Mouse (Mus musculus): Measurements from ENCODE around the gene Rpl38. TPM values are rescaled to one million over a fixed set of nuclear protein-coding genes. Genes with fewer than 3 reads are reported as not detected.

The Rpl38 gene
- polyA plus RNA-seq (2012; rRNA removed) = 2,098 and 2,193 TPM in 2 replicates

DNA sequence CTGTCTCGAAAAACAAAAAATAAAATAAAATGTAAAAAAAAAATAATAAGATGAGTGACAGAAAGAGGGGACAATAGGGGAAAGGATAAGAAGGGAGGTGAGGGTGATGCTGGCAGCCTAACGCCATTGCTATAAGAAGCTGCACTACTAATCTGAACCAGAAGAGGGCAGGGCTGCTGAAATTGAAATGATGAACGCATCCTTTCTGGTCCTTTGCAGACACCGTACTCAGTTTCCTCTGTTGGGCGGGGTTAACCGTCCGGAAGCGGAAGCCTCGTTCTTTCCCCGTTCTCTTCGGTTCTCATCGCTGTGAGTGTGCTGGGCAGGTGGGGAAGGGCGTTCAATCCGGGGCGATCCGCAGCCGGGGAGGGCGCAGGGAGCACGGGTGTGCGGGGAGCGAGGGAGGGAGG is at the start of gene Rpl38:
Gene Rpl38 (plus strand): TSS at position 224 of the 410 bp plus-strand sequence.

DNA sequence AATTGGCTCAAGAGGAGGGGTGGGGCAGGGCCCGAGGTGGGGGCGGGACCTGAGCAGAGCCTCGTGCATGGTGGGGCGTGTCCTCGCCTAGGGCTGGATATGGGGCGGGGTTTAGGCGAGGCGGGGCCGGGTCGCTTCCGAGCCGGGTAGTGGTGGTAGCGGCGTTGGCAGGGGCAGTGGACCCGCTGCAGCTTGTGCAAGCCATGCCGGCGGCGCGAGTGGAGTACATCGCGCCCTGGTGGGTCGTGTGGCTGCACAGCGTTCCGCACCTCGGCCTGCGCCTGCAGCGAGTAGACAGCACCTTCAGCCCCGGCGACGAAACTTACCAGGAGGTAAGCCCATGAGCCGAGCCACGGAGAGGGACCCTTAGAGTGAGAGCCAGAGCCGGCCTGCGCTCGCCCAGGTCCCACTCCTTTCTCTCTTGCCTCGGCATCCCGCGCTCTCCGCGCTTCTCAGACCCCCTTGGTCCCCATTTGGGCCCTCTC is 7.1 kb downstream of the Rpl38 start, which contains the start of gene Ttyh2:
Gene Ttyh2 (plus strand): TSS at position 91 of the 485 bp plus-strand sequence.

Other genes with a start within 250 kb of the Rpl38 start
- 15.4 and 15.6 TPM in 2 replicates for gene Ttyh2, start 6.9 kb downstream of the Rpl38 start, polyA plus RNA-seq (2012; rRNA removed)
- 2.7 and 2.8 TPM in 2 replicates for gene Dnaic2, start 58.9 kb downstream of the Rpl38 start, polyA plus RNA-seq (2012; rRNA removed)
- gene Kif19a, start 96.9 kb downstream of the Rpl38 start, polyA plus RNA-seq (2012; rRNA removed) = 0.96 and 3.2 TPM in 2 replicates
- gene Btbd17, start 127.4 kb downstream of the Rpl38 start, polyA plus RNA-seq (2012; rRNA removed) = 29.3 and 36.3 TPM in 2 replicates
- 0.11 TPM in 1 of 2 replicates, not detected in the other for gene Gpr142, start 130.4 kb downstream of the Rpl38 start, polyA plus RNA-seq (2012; rRNA removed)
- gene Gprc5c, start 182.6 kb downstream of the Rpl38 start, polyA plus RNA-seq (2012; rRNA removed) = 5.5 and 10.6 TPM in 2 replicates
- 0.64 and 0.79 TPM in 2 replicates for gene Cd300a, start 221.5 kb downstream of the Rpl38 start, polyA plus RNA-seq (2012; rRNA removed)